Mouse (Mus musculus) ES-Bruce4 (cell line): ENCODE data around the gene Kcnh2.

Experiments
- CTCF ChIP-seq: IDR thresholded peaks from one replicate; pipeline ENCODE4 v1.8.1; 2011; ENCODE audit warnings: low read depth, low read length
- EP300 ChIP-seq: IDR thresholded peaks from 2 replicates; pipeline ENCODE4 v1.6.1; 2011; ENCODE audit warnings: low read depth, low read length; ENCODE audit not compliant: insufficient read depth
- POLR2A ChIP-seq: IDR thresholded peaks from one replicate; pipeline ENCODE4 v1.8.1; 2011; ENCODE audit warnings: low read length; ENCODE audit not compliant: insufficient read depth

DNA sequence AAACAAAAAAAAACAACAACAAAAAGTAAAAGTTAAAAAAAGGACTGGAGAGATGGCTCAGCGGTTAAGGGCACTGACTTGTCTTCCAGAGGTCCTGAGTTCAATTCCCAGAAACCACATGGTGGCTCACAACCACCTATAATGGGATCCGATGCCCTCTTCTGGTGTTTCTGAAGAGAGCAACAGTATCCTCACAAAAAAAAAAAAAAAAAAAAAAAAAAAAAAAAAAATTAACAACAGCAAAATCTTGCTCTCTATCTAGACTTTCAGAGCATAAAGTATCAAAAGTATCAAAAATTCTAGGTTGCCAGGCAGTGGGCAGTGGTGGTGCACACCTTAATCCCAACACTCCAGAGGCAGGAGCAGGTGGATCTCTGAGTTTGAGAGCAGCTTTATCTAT, 42.2 kb downstream of the Kcnh2 start:
- TF ChIP-seq POLR2A = no peak
- no peak for TF ChIP-seq CTCF
- no peak for TF ChIP-seq EP300
